Mouse (Mus musculus) liver, postnatal 0 days (tissue): ENCODE results near the gene Gpat2. TPM values are rescaled to one million over a fixed set of nuclear protein-coding genes. Genes with fewer than 3 reads are reported as not detected.

ENCODE experiments used
- ATAC-seq: fragments of 200-750 bp; cut with Nextera tagmentation; 2 replicates; pipeline ENCODE4 v1.8.0; 2017; ENCODE audit warnings: mild to moderate bottlenecking, moderate library complexity
- DNase-seq: peaks from one replicate; pipeline ENCODE4 v3.0.0-alpha.2; 2016
- H3K27ac ChIP-seq: fragments of 300-500 bp; sonication (generic); 2 replicates; pipeline ENCODE4 v1.5.1; 2014; ENCODE audit warnings: antibody characterized with exemption, moderate library complexity, mild to moderate bottlenecking, low read depth
- H3K27me3 ChIP-seq: fragments of 300-500 bp; sonication (generic); 2 replicates; pipeline ENCODE4 v1.6.1; 2014; ENCODE audit warnings: low read length, control low read depth, mixed read lengths; ENCODE audit not compliant: insufficient read depth
- H3K36me3 ChIP-seq: fragments of 300-500 bp; sonication (generic); replicated peaks from 2 replicates; pipeline ENCODE4 v1.6.1; 2014; ENCODE audit warnings: mild to moderate bottlenecking, control low read depth, low read length, moderate library complexity, mixed read lengths; ENCODE audit not compliant: insufficient read depth
- H3K4me1 ChIP-seq: fragments of 300-500 bp; sonication (generic); 2 replicates; pipeline ENCODE4 v1.6.1; 2014; ENCODE audit warnings: antibody characterized with exemption, mild to moderate bottlenecking, control low read depth; ENCODE audit not compliant: insufficient read depth
- H3K4me2 ChIP-seq: fragments of 300-500 bp; sonication (generic); 2 replicates; pipeline ENCODE4 v1.6.1; 2014; ENCODE audit warnings: low read depth, mild to moderate bottlenecking, low read length, moderate library complexity, mixed read lengths
- H3K4me3 ChIP-seq: fragments of 300-500 bp; sonication (generic); 2 replicates; pipeline ENCODE4 v1.5.1; 2014; ENCODE audit warnings: low read depth, low read length
- H3K9ac ChIP-seq: fragments of 300-500 bp; sonication (generic); replicated peaks from 2 replicates; pipeline ENCODE4 v1.6.1; 2014; ENCODE audit warnings: mild to moderate bottlenecking, moderate library complexity
- H3K9me3 ChIP-seq: fragments of 300-500 bp; sonication (generic); 2 replicates; pipeline ENCODE4 v1.6.1; 2016; ENCODE audit warnings: mild to moderate bottlenecking, control low read depth, low read length, mixed read lengths
- CTCF ChIP-seq: sonication (generic); IDR thresholded peaks from 2 replicates; pipeline ENCODE4 v1.5.1; 2016; ENCODE audit warnings: antibody characterized with exemption, low read depth
- EP300 ChIP-seq: IDR thresholded peaks from 2 replicates; pipeline ENCODE4 v1.6.1; 2016; ENCODE audit warnings: antibody characterized with exemption, low read depth, mild to moderate bottlenecking
- WGBS: fragments of 180-500 bp; shearing (Covaris S2); extraction: QIAGEN DNeasy Blood & Tissue Kit; methylation state at CpG from one replicate; pipeline ENCODE4 v1.1.7; 2014; ENCODE audit not compliant: insufficient replicate concordance; 5-methylcytosine and 5-hydroxymethylcytosine counted together
- polyA plus RNA-seq: library from polyadenylated mRNA; unstranded; fragments of >200 nt; fragmentation: Nextera tagmentation; extraction: Ambion mirVana; gene quantifications from 2 replicates; pipeline ENCODE4 v1.2.1, GENCODE M21; 2015

The Gpat2 gene
- polyA plus RNA-seq, 1 experiment from 2014 or later, result 0.46 TPM

DNA sequence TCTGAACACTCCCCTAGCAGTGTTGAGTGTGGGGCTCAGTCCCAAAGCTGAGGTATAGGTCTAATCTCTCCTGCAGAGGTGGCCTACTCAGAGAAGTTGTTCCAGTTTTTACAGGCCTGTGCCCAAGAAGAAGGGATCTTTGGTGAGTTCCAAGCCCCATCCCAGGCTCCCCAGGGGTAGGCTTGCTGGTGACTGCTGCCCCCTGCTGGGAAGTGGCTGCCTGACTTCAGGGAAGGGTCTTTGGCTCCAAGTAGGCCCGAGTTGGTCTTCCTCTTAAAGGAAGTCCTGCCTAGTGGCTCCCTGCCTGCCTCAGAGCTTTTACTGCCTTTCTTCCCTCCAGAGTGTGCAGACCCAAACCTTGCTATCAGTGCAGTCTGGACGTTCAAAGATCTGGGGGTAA is 10.1 kb downstream of the Gpat2 start:
- peaks cover 2% of the 10 kb centered on the region; the same call in 1 of the 2 replicates for H3K4me1 ChIP-seq
- H3K36me3 ChIP-seq, result peaks cover 16% of the 10 kb centered on the region
- peak; percentile 29; the same call in 1 of the 2 replicates for ATAC-seq
- H3K9me3 ChIP-seq, result no peaks in the 10 kb centered on the region
- peak; percentile 66 for DNase-seq
- H3K4me2 ChIP-seq, result no peak overlapping the region
- no peaks in the 10 kb centered on the region for H3K27me3 ChIP-seq
- TF ChIP-seq EP300 (no peak), CTCF (peak; percentile 77)
- no peak overlapping the region for H3K9ac ChIP-seq
- WGBS, result 30% methylated on average over 2 of the region's 2 CpGs
- H3K27ac ChIP-seq, result no peak overlapping the region
- H3K4me3 ChIP-seq, result no peak overlapping the region

DNA sequence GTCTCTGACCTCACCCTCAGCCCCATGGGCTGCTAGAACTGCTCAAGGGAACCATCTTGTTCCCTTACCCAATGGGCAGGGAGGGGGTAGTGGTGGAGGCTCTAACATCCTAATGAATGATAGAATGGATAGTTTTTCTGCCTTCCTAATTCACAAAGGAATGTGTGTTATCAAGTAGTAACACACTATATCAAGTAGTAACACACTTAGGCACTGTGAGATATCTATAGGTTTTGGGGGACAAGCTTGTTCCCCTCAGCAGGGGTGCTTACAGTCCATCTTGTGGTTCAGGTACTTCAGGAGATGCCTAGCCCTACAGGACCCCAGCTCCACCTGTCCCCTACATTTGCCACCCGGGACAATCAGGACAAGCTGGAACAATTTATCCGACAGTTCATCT is 10.6 kb downstream of the Gpat2 start:
- peaks cover 16% of the 10 kb centered on the region for H3K36me3 ChIP-seq
- H3K9me3 ChIP-seq, result no peaks in the 10 kb centered on the region
- DNase-seq (no peak), ATAC-seq (peak; percentile 21; the same call in 1 of the 2 replicates)
- no peak overlapping the region for H3K9ac ChIP-seq
- 88% methylated on average over 2 of the region's 2 CpGs for WGBS
- TF ChIP-seq CTCF, result no peak
- H3K27ac ChIP-seq, result no peak overlapping the region
- no peak overlapping the region for H3K4me2 ChIP-seq
- no peak overlapping the region for H3K4me3 ChIP-seq
- no peaks in the 10 kb centered on the region for H3K27me3 ChIP-seq
- peaks cover 2% of the 10 kb centered on the region; the same call in 1 of the 2 replicates for H3K4me1 ChIP-seq

DNA sequence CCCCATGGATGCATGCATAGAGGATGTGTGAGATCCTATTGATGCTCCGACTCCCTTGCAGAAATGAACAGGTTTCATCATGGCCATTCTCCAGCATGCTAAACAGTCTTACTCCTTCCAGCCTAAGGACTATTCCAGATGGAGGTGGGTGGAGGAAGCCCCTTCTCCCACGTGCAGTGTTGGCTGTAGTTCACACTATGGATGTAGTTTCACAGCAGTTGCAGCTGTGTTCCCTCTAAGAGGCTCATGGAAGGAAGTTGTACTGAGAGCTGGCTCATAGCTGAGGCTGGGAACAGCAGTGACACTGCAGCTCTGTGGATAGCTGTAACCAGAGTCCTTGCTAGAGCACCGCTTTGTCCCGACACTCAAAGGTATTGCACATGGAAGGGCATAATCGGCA is 12.7 kb downstream of the Gpat2 start:
- H3K4me1 ChIP-seq, result peaks cover 2% of the 10 kb centered on the region; the same call in 1 of the 2 replicates
- H3K9me3 ChIP-seq, result no peaks in the 10 kb centered on the region
- H3K27ac ChIP-seq, result no peak overlapping the region
- DNase-seq, result no peak
- no peak overlapping the region for H3K4me2 ChIP-seq
- H3K27me3 ChIP-seq, result no peaks in the 10 kb centered on the region
- H3K9ac ChIP-seq, result no peak overlapping the region
- no peak for ATAC-seq
- TF ChIP-seq EP300, result no peak
- TF ChIP-seq CTCF, result no peak
- peaks cover 20% of the 10 kb centered on the region for H3K36me3 ChIP-seq
- no peak overlapping the region for H3K4me3 ChIP-seq
- WGBS, result 87% methylated on average over 5 of the region's 5 CpGs

DNA sequence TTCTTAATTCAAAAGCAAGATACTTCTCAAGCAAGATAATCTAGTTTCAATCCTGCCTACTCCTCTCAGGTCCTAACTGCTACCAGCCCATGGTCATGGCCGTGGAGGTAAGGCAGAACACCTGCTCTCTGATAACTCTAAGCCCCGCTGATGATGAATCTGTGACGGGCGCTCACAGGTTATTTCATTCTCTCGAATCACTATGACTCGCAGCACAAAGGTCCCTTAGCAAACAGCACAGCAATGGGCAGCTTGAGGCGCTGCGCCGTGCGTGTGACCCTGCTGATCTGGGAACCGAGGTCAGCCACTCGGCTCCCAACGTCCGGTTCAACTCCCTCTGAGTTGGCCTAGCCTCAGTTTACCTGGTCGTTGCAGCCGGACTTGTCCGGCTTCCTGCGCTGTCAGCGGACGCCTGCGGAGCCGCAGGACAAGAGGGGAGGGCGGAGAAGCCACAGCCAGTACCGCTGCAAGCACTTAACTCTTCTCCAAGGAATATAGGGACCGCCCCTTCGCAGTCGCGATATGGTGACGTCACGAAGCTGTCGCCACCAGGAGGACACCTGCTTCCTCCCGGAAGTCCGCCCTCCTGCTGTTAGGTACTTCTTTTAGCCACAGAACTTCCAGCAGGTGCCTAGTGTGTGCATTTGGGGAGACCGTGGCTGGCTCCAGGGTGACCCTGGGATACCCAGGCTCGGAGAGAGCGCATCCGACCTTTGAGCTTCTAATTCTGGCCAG is 19.2 kb downstream of the Gpat2 start, which contains the start of gene Fahd2a:
TSS of gene Fahd2a (minus strand) at position 511 of the 735 bp plus-strand sequence.
- ATAC-seq (peak; percentile 97), DNase-seq (peak; percentile 93)
- Histone ChIP-seq H3K9ac (peak within 1 kb of the TSS; percentile 79), H3K27me3 (no peaks in the 10 kb centered on the region), H3K4me2 (peak within 1 kb of the TSS; percentile 92), H3K27ac (peak within 1 kb of the TSS; percentile 70), H3K4me1 (peaks cover 17% of the 10 kb centered on the region), H3K4me3 (peak within 1 kb of the TSS; percentile 87), H3K9me3 (no peaks in the 10 kb centered on the region), H3K36me3 (0 out of 2 replicates have a peak, but pooled peaks cover 5% of the 10 kb centered on the region)
- WGBS, result 3% methylated on average over 37 of the region's 37 CpGs
- TF ChIP-seq CTCF, result peak; percentile 13; the same call in 1 of the 2 replicates
- no peak for TF ChIP-seq EP300

DNA sequence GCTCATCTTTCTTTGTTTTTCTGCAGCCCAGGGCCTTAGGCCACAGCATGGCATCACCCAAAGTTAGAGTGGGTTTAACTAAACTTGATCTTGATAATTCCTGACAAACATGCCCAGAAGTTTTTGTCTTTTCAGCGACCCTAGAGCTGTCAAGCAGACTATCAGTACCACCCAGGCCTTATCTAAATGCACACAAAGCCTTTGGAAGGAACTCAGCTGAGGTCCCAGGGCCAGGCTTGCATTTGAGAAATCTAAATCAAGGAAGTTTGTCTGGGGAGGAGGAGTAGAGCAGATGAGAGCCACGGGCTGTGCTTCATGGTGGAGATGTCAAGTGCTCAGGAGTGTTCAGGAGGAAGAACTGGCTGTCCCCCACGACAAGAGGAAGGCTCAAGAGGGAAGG is 21.8 kb downstream of the Gpat2 start:
- TF ChIP-seq EP300 (no peak), CTCF (no peak)
- no peak for ATAC-seq
- Histone ChIP-seq H3K9ac (no peak overlapping the region), H3K4me3 (no peak overlapping the region), H3K27ac (no peak overlapping the region), H3K4me2 (no peak overlapping the region), H3K36me3 (no peaks in the 10 kb centered on the region), H3K27me3 (no peaks in the 10 kb centered on the region), H3K4me1 (peaks cover 26% of the 10 kb centered on the region), H3K9me3 (no peaks in the 10 kb centered on the region)
- WGBS, result 16% methylated on average over 3 of the region's 3 CpGs
- DNase-seq, result no peak

DNA sequence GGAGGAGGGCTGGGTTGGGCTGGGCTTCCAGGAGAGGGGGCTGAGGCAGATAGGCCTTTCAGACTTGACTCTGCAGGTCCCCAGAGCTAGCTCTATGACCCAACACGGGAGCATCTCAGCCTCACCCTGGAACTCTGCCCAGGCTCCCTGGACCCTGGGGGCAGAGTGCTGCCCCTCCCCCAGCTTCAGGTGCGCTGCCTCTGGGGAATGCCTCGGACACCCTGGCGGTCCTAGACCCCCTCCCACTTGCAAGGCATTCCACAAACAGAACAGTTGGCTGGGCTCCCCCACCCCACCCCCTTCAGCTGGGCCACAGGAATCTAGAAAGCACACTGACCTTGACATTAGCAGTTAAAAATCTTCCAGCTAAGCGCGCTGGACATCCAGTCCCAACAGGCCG is 24.7 kb downstream of the Gpat2 start:
- ATAC-seq (peak; percentile 33), DNase-seq (peak; percentile 38)
- no peak overlapping the region for H3K4me2 ChIP-seq
- TF ChIP-seq CTCF (no peak), EP300 (no peak)
- WGBS, result 53% methylated on average over 7 of the region's 7 CpGs
- H3K9me3 ChIP-seq, result no peaks in the 10 kb centered on the region
- 0 out of 2 replicates have a peak, but pooled peaks cover 2% of the 10 kb centered on the region for H3K27me3 ChIP-seq
- no peak overlapping the region for H3K4me3 ChIP-seq
- peaks cover 14% of the 10 kb centered on the region for H3K4me1 ChIP-seq
- no peak overlapping the region for H3K27ac ChIP-seq
- no peak overlapping the region for H3K9ac ChIP-seq
- H3K36me3 ChIP-seq, result no peaks in the 10 kb centered on the region
